Mouse (Mus musculus) small intestine, adult 2 months (tissue): ENCODE measurements at regions not wholly inside any gene's neighbourhood (a gene's known extent, or its start where the extent isn't known, plus 50 kb on each side); places are given as distances from the start of the nearest gene placed in this dataset.
A peak's percentile ranks its signal among the peaks of the same experiment; 100 is the strongest.

Source experiments
- H3K27ac ChIP-seq: fragments of 200-500 bp; 2 replicates; pipeline ENCODE4 v1.5.1; 2012; ENCODE audit warnings: low read depth, low read length, control low read depth, inconsistent platforms; ENCODE audit not compliant: insufficient read depth
- H3K27me3 ChIP-seq: fragments of 200-500 bp; 2 replicates; pipeline ENCODE4 v1.6.1; 2012; ENCODE audit warnings: mild to moderate bottlenecking, moderate library complexity, low read length, inconsistent platforms; ENCODE audit not compliant: control insufficient read depth, insufficient read depth
- H3K36me3 ChIP-seq: fragments of 200-500 bp; 2 replicates; pipeline ENCODE4 v1.6.1; 2012; ENCODE audit warnings: mild to moderate bottlenecking, low read length, control low read depth, inconsistent platforms; ENCODE audit not compliant: control insufficient read depth, insufficient read depth
- H3K4me1 ChIP-seq: fragments of 200-500 bp; 2 replicates; pipeline ENCODE4 v1.6.1; 2012; ENCODE audit warnings: low read length, inconsistent platforms, mixed read lengths; ENCODE audit not compliant: control insufficient read depth, insufficient read depth, insufficient read length
- H3K4me3 ChIP-seq: fragments of 200-500 bp; 2 replicates; pipeline ENCODE4 v1.5.1; 2012; ENCODE audit warnings: low read depth, mild to moderate bottlenecking, control low read depth, inconsistent platforms, low read length, moderate library complexity
- CTCF ChIP-seq: fragments of 200-500 bp; IDR thresholded peaks from 2 replicates; pipeline ENCODE4 v1.5.1; 2012; ENCODE audit warnings: low read depth, mild to moderate bottlenecking, control low read depth, inconsistent platforms, low read length, moderate library complexity, mixed read lengths; ENCODE audit not compliant: insufficient replicate concordance, insufficient read length; ENCODE audit errors: extremely low read depth
- POLR2A ChIP-seq: fragments of 200-500 bp; IDR thresholded peaks from 2 replicates; pipeline ENCODE4 v1.6.1; 2012; ENCODE audit warnings: low read depth, mild to moderate bottlenecking, control low read depth, inconsistent platforms, low read length, moderate library complexity
- WGBS: fragments of 180-500 bp; shearing (Covaris S2); methylation state at CpG from one replicate; pipeline ENCODE4 v1.1.7; 2018; 5-methylcytosine and 5-hydroxymethylcytosine counted together

- H3K4me1 ChIP-seq = peaks cover 9% of the 10 kb centered on the region; the same call in 1 of the 2 replicates
- H3K27me3 ChIP-seq = no peaks in the 10 kb centered on the region
- no peaks in the 10 kb centered on the region for H3K36me3 ChIP-seq
- WGBS = 28% methylated on average over 6 of the region's 6 CpGs
- TF ChIP-seq POLR2A (no peak), CTCF (no peak)
- H3K27ac ChIP-seq = peak overlapping the region; percentile 87
- no peak overlapping the region for H3K4me3 ChIP-seq
These were observed 81.5 kb upstream of the Ppm1b start for GRCm38 (mm10) chr17:84875031-84875430.

DNA sequence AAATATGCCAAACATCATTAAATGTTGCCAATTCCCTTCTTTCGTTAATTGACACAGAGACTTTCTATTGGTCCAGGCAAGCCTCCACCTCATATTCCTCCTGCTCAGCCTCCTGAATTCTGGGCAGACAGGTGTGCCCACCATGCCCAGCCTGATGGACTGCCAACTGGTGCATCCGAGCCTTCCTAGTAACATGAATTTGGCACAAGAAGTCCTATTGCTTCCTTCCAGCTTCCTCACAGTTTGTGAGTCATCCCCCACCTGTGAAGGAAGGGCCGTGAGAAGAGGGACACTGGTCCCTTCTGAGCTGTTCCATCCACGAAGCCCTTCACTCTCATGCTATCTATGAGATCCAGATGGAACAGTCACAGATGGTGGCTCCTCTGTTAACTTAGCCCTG lies 80.5 kb upstream of the Ppm1b start:
- H3K4me3 ChIP-seq = no peak overlapping the region
- WGBS = 81% methylated on average over 4 of the region's 4 CpGs
- no peaks in the 10 kb centered on the region for H3K27me3 ChIP-seq
- H3K27ac ChIP-seq = no peak overlapping the region
- H3K36me3 ChIP-seq = no peaks in the 10 kb centered on the region
- peaks cover 10% of the 10 kb centered on the region; the same call in 1 of the 2 replicates for H3K4me1 ChIP-seq
- TF ChIP-seq POLR2A (no peak), CTCF (no peak)

GRCm38 (mm10) chr17:84877176-84877863 lies 79.2 kb upstream of the Ppm1b start:
- no peaks in the 10 kb centered on the region for H3K36me3 ChIP-seq
- peaks cover 10% of the 10 kb centered on the region; the same call in 1 of the 2 replicates for H3K4me1 ChIP-seq
- TF ChIP-seq CTCF (no peak), POLR2A (no peak)
- 76% methylated on average over 14 of the region's 14 CpGs for WGBS
- H3K4me3 ChIP-seq = no peak overlapping the region
- no peak overlapping the region for H3K27ac ChIP-seq
- no peaks in the 10 kb centered on the region for H3K27me3 ChIP-seq

DNA sequence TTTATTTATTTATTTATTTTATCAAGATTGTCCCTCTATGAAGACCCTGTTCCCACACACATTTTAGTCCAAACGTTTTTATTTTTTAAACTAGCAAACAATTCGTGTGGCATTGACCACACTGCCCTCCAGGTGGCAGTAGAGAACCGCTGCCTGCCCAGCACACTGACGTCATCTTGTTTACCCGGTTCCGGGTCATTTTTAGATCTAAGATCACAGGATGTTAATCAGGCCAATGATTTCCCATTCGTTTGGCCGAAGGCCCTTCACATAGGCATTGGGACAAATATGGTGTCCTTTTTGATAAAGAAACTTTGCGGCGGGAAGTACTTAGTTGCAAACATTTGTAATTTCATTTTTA lies 78.7 kb upstream of the Ppm1b start:
- TF ChIP-seq CTCF (peak; percentile 92; the same call in 1 of the 2 replicates), POLR2A (no peak)
- H3K27ac ChIP-seq = peak overlapping the region; percentile 88
- 7% methylated on average over 10 of the region's 10 CpGs for WGBS
- H3K27me3 ChIP-seq = no peaks in the 10 kb centered on the region
- H3K4me3 ChIP-seq = no peak overlapping the region
- peaks cover 10% of the 10 kb centered on the region; the same call in 1 of the 2 replicates for H3K4me1 ChIP-seq
- H3K36me3 ChIP-seq = no peaks in the 10 kb centered on the region

GRCm38 (mm10) chr17:84878316-84878715 lies 78.2 kb upstream of the Ppm1b start:
- H3K4me3 ChIP-seq = no peak overlapping the region
- TF ChIP-seq CTCF (no peak), POLR2A (no peak)
- no peaks in the 10 kb centered on the region for H3K27me3 ChIP-seq
- H3K27ac ChIP-seq = peak overlapping the region; percentile 88
- no peaks in the 10 kb centered on the region for H3K36me3 ChIP-seq
- H3K4me1 ChIP-seq = peaks cover 10% of the 10 kb centered on the region; the same call in 1 of the 2 replicates
- WGBS = 56% methylated on average over 5 of the region's 5 CpGs

DNA sequence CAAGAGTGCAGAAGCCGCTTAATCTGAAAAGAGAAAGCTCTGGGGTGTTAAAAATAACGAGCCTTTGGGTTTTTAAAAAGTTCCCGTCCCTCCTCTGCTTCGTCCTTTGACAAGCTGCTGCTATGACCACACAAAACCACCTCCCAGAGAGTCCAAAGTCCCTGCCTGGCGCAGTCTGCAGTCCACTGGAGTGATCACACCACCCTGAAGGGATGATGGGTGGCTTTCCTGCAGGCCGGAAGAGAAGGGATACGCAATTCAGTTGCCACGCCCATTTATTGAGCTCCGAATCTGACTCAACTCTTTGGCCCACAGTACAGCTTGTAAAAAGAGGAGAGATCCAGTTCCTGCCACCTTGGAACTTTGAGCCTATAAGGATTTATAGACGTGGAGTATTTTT lies 77.4 kb upstream of the Ppm1b start:
- Histone ChIP-seq H3K27ac (peak overlapping the region; percentile 92), H3K27me3 (no peaks in the 10 kb centered on the region), H3K4me3 (no peak overlapping the region), H3K4me1 (peaks cover 10% of the 10 kb centered on the region; the same call in 1 of the 2 replicates), H3K36me3 (no peaks in the 10 kb centered on the region)
- TF ChIP-seq CTCF (no peak), POLR2A (no peak; the same call in 1 of the 2 replicates)
- 33% methylated on average over 10 of the region's 10 CpGs for WGBS

- Histone ChIP-seq H3K4me3 (no peak overlapping the region), H3K27me3 (no peaks in the 10 kb centered on the region), H3K36me3 (no peaks in the 10 kb centered on the region), H3K4me1 (peaks cover 7% of the 10 kb centered on the region; the same call in 1 of the 2 replicates), H3K27ac (no peak overlapping the region)
- TF ChIP-seq POLR2A = no peak
- WGBS = 85% methylated on average over 2 of the region's 2 CpGs
These were observed 75.6 kb upstream of the Ppm1b start for GRCm38 (mm10) chr17:84880946-84881345.
